Mouse (Mus musculus): ENCODE measurements around the gene Stx5a. TPM values are rescaled to one million over a fixed set of nuclear protein-coding genes. Genes with fewer than 3 reads are reported as not detected.

The Stx5a gene
- polyA plus RNA-seq, 1 experiment, result 100 TPM

DNA sequence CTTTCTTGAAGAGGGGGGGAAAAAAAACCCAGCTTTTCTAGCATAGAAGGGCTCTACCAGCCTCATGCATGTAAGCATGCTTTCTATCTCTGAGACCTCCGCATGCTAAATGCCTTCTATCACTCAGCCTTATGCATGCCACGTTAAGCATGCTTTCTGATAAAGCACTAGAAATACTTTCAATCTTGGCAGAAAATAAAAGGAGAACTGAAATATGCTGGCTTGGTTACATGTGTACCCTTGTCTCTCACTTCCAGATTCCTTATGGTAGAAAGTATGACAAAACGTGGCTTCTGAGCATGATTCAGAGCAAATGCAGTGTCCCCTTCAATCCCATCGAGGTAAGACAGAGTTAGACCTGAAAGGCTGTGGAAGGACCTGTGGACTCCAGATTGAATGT is 22.1 kb downstream of the Stx5a start:
- no peak for TF ChIP-seq CTCF (IDR thresholded peaks at IDR 0.05; ENCODE audit: low read depth, low read length)
- no peak for TF ChIP-seq POLR2A (IDR thresholded peaks at IDR 0.05; ENCODE audit: borderline replicate concordance, low read depth, low read length)
- Histone ChIP-seq H3K27ac (ENCODE audit: insufficient read depth, low read depth, low read length) (peak overlapping the region; percentile 57), H3K4me1 (ENCODE audit: control insufficient read depth, insufficient read depth, low read length) (peaks cover 25% of the 10 kb centered on the region), H3K4me3 (ENCODE audit: insufficient read depth, low read length) (no peak overlapping the region)

DNA sequence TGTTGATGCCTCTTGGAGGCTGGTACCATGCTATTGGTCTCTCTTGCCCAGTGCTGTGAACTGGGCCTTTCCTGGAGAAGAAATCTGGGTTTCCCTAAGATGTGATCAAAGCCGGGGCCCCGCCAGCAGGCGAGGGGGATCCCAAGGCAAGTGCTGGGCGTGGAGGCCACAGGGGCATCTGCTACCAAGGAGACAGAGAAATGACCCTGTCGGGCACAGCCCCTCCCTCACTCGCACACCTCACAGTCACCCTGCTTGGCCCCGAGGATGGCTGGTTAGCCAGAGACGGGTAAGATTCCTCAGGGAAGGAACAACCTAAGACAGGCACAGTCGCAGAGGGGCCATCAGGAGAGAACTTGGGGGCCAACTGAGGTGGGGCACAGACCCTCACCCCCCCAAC is 24.3 kb downstream of the Stx5a start:
- Histone ChIP-seq H3K4me1 (ENCODE audit: control insufficient read depth, insufficient read depth, low read length) (peaks cover 25% of the 10 kb centered on the region), H3K4me3 (ENCODE audit: insufficient read depth, low read length) (no peak overlapping the region), H3K27ac (ENCODE audit: insufficient read depth, low read depth, low read length) (no peak overlapping the region)
- TF ChIP-seq CTCF (IDR thresholded peaks at IDR 0.05; ENCODE audit: low read depth, low read length) (no peak), POLR2A (IDR thresholded peaks at IDR 0.05; ENCODE audit: borderline replicate concordance, low read depth, low read length) (no peak)

DNA sequence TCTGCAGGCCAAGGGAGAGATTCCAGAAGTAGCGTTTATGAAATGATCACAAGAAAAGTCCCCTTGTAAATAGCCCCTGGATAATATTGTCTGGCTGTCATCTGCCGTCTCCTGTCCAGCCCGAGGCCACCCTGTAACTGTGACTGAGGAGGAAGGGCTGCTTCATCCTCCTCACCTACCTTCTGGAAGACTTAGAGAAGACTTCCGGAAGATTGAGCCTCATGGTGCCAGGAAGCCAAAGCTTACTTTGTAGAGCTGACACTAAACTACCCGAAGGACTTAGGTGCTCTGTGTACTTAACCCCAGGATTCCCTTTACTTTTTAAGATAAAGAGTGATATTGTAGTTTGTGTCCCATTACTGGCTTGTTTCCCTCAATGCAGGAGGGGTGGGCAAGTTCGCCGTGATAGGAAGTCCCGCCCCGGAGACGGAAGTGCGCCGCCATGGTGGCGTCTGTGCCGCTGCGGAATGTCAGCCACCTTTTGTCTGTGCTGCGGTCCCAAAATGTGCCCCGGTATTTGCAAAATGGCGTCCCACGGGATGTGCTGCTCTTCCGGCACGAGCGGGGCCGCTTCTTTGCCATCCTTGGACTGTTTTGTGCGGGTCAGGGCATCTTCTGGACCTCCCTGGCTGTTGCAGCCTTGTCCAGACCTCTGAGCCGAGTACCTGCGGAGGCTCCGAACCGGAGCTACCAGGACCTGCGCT is 29.5 kb downstream of the Stx5a start, which contains the start of gene Tmem223:
TSS of gene Tmem223 (plus strand) at position 430 of the 704 bp plus-strand sequence.
- Histone ChIP-seq H3K27ac (ENCODE audit: insufficient read depth, low read depth, low read length) (peak within 1 kb of the TSS; percentile 32), H3K4me3 (ENCODE audit: insufficient read depth, low read length) (peak within 1 kb of the TSS; percentile 79), H3K4me1 (ENCODE audit: control insufficient read depth, insufficient read depth, low read length) (peaks cover 21% of the 10 kb centered on the region)
- TF ChIP-seq CTCF (IDR thresholded peaks at IDR 0.05; ENCODE audit: low read depth, low read length) (no peak), POLR2A (IDR thresholded peaks at IDR 0.05; ENCODE audit: borderline replicate concordance, low read depth, low read length) (0 out of 2 replicates have a peak, but pooled peaks have one; percentile 79)

DNA sequence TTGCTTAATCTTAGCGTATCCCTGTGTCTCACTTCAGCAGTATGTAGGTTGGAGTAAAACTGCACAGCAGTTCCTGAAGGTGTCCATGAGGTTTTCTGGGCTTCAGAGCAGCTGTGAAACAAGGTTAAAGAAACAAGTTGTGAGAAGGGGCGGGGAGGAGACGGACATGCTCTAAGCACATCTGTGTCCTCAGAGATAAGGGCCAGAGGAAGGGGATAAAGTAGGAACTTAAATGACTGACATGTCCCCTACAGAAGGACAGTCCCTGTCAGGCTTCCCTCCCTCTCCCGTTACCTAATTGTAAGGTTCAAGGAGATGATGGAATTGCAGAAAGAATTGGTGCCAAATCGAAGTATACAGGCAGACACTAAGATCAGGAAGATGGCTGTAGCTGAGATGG is 31.8 kb downstream of the Stx5a start:
- no peak overlapping the region for H3K27ac ChIP-seq (ENCODE audit: insufficient read depth, low read depth, low read length)
- TF ChIP-seq CTCF (IDR thresholded peaks at IDR 0.05; ENCODE audit: low read depth, low read length), result no peak
- TF ChIP-seq POLR2A (IDR thresholded peaks at IDR 0.05; ENCODE audit: borderline replicate concordance, low read depth, low read length), result no peak
- H3K4me1 ChIP-seq (ENCODE audit: control insufficient read depth, insufficient read depth, low read length), result peaks cover 21% of the 10 kb centered on the region
- H3K4me3 ChIP-seq (ENCODE audit: insufficient read depth, low read length), result peak overlapping the region; percentile 86

DNA sequence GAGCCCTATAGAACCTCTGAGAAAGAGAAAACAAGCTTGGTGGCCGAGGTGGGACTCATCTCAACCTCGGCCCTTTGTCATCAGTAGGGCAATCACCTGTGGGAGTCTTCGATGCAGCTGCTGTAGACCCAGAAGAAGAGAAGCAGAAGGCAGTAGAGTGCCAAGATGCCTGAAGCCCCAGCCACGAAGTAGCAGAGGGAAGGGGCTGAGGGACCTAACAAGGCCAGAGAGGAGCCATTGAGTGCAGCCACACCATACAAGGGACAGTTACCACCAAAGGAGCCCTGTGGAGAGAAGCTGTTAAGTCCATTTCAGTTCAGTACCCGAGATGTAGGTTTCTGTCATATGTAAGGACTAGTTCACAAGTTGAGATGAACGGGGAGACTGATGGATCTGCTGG is 32.2 kb downstream of the Stx5a start:
- TF ChIP-seq CTCF (IDR thresholded peaks at IDR 0.05; ENCODE audit: low read depth, low read length), result no peak
- no peak for TF ChIP-seq POLR2A (IDR thresholded peaks at IDR 0.05; ENCODE audit: borderline replicate concordance, low read depth, low read length)
- H3K4me1 ChIP-seq (ENCODE audit: control insufficient read depth, insufficient read depth, low read length), result peaks cover 21% of the 10 kb centered on the region
- H3K27ac ChIP-seq (ENCODE audit: insufficient read depth, low read depth, low read length), result 0 out of 2 replicates have a peak overlapping the region, but pooled peaks have one; percentile 1
- peak overlapping the region; percentile 86 for H3K4me3 ChIP-seq (ENCODE audit: insufficient read depth, low read length)

DNA sequence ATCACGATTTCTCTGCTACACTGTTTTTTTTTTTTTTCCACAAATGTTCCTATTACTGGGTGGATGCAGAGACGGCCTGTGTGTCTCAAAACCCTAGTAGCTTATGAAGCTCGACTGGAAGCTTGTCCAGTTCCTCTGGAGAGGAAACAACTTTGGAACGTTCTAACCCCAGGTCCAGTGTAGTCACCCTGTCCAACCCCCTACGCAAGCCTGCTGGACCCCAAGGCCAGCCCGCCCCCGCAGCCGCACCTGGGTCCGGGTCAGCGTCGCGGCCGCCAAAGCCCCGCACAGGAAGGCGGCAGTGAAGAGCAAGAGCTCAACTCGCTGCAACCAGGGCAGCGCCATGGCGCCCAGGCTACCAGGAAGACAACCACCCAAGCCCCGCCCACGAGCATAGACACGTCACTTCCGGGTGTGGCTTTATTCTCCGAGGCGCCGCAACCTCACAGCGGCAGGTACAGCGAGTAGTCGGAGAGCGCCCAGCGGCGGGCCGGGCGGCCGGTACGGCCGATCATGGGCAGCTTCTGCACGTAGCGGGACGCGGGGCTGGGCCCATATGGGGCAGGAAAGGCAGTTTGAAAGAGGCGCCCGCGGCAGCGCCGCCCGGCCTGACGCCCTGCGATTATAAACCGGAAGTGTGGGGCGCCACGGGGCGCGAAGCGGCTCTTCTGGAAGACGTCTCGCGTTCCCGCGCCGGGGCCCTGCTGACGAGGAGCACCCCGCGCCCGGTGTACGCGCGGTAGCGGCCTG is 33.0 kb downstream of the Stx5a start, which contains the start of gene Tmem179b:
TSS of gene Tmem179b (minus strand) at position 382 of the 750 bp plus-strand sequence.
- Histone ChIP-seq H3K4me1 (ENCODE audit: control insufficient read depth, insufficient read depth, low read length) (peaks cover 21% of the 10 kb centered on the region), H3K4me3 (ENCODE audit: insufficient read depth, low read length) (peak within 1 kb of the TSS; percentile 86), H3K27ac (ENCODE audit: insufficient read depth, low read depth, low read length) (peak within 1 kb of the TSS; percentile 83)
- TF ChIP-seq POLR2A (IDR thresholded peaks at IDR 0.05; ENCODE audit: borderline replicate concordance, low read depth, low read length) (peak; percentile 86; the same call in 1 of the 2 replicates), CTCF (IDR thresholded peaks at IDR 0.05; ENCODE audit: low read depth, low read length) (no peak)

DNA sequence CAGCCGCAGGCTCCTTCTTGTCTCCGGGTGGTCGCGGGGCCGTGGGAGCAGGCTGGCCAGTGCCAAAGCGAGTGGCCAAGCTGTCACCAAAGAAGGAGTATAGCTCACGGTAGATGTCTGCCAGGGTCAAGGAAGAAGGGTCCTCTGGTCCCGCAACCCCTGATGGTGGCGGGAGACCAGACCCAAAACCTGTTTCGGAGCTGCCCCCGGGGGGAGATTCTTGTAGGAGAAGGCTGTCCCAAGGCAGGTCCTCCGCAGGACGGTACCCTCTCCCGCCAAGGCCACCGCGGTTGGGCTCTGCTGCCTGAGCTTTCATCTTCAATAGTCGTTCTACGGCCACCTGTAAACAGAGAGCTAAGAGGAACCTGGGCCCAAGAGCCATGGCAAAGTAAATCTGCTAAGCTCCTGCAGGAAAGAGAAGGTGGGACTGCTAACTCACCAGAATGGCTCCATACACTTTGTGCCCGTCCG is 33.8 kb downstream of the Stx5a start:
- Histone ChIP-seq H3K4me1 (ENCODE audit: control insufficient read depth, insufficient read depth, low read length) (peaks cover 21% of the 10 kb centered on the region), H3K27ac (ENCODE audit: insufficient read depth, low read depth, low read length) (peak overlapping the region; percentile 83), H3K4me3 (ENCODE audit: insufficient read depth, low read length) (peak overlapping the region; percentile 86)
- TF ChIP-seq POLR2A (IDR thresholded peaks at IDR 0.05; ENCODE audit: borderline replicate concordance, low read depth, low read length) (no peak), CTCF (IDR thresholded peaks at IDR 0.05; ENCODE audit: low read depth, low read length) (no peak)

DNA sequence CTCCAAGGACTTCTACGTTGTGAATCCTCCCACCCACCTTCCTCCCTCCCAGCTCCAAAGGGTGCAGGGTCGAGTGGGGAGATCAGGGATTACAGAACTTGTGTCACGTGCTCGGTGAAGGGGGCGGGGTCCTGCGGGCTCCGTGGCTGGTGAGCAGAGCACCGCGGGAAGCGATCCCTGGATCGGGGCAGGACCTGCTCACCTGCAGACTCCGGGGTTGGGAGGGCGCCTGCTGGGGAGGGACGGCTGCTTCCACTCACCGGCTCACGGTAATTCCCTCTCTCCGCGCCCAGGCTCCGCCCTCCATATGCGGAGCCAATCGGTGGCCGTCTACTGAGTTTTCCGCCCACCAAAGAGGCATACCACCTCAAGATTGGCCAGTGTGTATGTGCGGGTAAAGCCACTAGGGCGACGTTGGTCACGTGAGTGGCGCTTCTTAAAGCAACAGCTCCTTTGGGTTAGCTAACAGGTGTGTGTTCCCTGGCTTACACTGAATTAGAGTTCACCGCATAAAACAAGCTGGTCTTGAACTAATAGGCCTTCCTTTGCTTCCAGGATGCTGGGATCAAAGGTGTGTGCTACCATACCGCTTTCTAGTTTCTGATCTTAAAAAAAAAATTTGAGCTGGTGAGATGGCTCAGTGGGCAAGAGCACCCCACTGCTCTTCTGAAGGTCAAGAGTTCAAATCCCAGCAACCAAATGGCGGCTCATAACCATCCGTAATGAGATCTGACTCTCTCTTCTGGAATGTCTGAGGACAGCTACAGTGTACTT is 45.0 kb downstream of the Stx5a start, which contains the start of gene Taf6l:
TSS of gene Taf6l (minus strand) at position 410 of the 774 bp plus-strand sequence.
- Histone ChIP-seq H3K27ac (ENCODE audit: insufficient read depth, low read depth, low read length) (peak within 1 kb of the TSS; percentile 43; the same call in 1 of the 2 replicates), H3K4me1 (ENCODE audit: control insufficient read depth, insufficient read depth, low read length) (peaks cover 5% of the 10 kb centered on the region), H3K4me3 (ENCODE audit: insufficient read depth, low read length) (peak within 1 kb of the TSS; percentile 80)
- TF ChIP-seq POLR2A (IDR thresholded peaks at IDR 0.05; ENCODE audit: borderline replicate concordance, low read depth, low read length) (no peak), CTCF (IDR thresholded peaks at IDR 0.05; ENCODE audit: low read depth, low read length) (no peak)

DNA sequence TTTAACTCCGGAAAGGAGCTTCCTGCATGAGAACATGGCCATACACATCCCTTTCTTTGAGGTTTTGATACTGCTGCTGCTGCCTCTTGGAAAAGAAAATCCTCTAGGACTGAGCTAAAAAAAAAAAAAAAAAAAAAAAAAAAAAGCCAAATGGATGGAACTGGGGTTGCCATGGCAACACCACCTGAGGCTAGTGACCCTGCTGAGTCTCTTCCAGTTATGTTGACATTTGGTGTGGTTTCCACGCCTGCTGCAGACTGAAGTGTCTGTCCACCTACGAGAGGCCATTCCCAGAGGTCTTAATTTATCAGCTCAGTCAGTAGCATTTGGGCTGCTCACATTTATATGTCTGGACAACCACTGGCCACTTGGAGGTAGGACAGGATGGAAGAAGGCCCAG is 47.3 kb downstream of the Stx5a start:
- peaks cover 5% of the 10 kb centered on the region for H3K4me1 ChIP-seq (ENCODE audit: control insufficient read depth, insufficient read depth, low read length)
- H3K4me3 ChIP-seq (ENCODE audit: insufficient read depth, low read length), result no peak overlapping the region
- TF ChIP-seq POLR2A (IDR thresholded peaks at IDR 0.05; ENCODE audit: borderline replicate concordance, low read depth, low read length) (no peak), CTCF (IDR thresholded peaks at IDR 0.05; ENCODE audit: low read depth, low read length) (no peak)
- H3K27ac ChIP-seq (ENCODE audit: insufficient read depth, low read depth, low read length), result no peak overlapping the region
